In genomic region chr11:70668771-70669505, GRCm38 (mm10) we compare ENCODE assay signal across 8 mouse cellular contexts. TPM values are rescaled to one million over a fixed set of nuclear protein-coding genes. Genes with fewer than 3 reads are reported as not detected.
DNase-seq lines count a peak whose midpoint lies in the region; ATAC-seq lines count a peak whose summit lies in the region.

Gene Spag7 (minus strand): TSS chr11:70669416.

- H3K4me1 ChIP-seq in heart, embryonic 10.5 days: peaks cover 42% of the 10 kb centered on the region
- peaks cover 35% of the 10 kb centered on the region for H3K4me1 ChIP-seq in kidney, embryonic 15.5 days

- H3K27me3 ChIP-seq in heart, embryonic 10.5 days (ENCODE audit: insufficient read depth, poor library complexity, severe bottlenecking): no peaks in the 10 kb centered on the region
- no peaks in the 10 kb centered on the region for H3K27me3 ChIP-seq in kidney, embryonic 15.5 days

- DNase-seq in B cell, adult 2 months: peak; percentile 91 to 93
- DNase-seq in brain, adult 2 months (ENCODE audit: low read depth, low spot score): peak; percentile 100
- DNase-seq in heart, embryonic 10.5 days (ENCODE audit: low spot score): peak; percentile 100
- DNase-seq in liver: peak; percentile 95
- DNase-seq in spleen, postnatal 4 days (ENCODE audit: low spot score in 2 of 2): peak; percentile 92

- H3K36me3 ChIP-seq in heart, embryonic 10.5 days: peaks cover 46% of the 10 kb centered on the region
- peaks cover 54% of the 10 kb centered on the region for H3K36me3 ChIP-seq in kidney, embryonic 15.5 days

- peak within 1 kb of the TSS; percentile 75 for H3K9ac ChIP-seq in kidney, embryonic 15.5 days

- H3K4me3 ChIP-seq in heart, embryonic 10.5 days: peak within 1 kb of the TSS; percentile 77
- peak within 1 kb of the TSS; percentile 82 for H3K4me3 ChIP-seq in kidney, embryonic 15.5 days (replicated peaks)

- H3K9me3 ChIP-seq in heart, embryonic 10.5 days: no peaks in the 10 kb centered on the region
- no peaks in the 10 kb centered on the region for H3K9me3 ChIP-seq in kidney, embryonic 15.5 days (replicated peaks)

- H3K4me2 ChIP-seq in kidney, embryonic 15.5 days: peak within 1 kb of the TSS; percentile 91

- WGBS in heart, embryonic 10.5 days: under 1% methylated on average over 44 of the region's 44 CpGs
- WGBS in kidney, embryonic 15.5 days: under 1% methylated on average over 44 of the region's 44 CpGs

- peak; percentile 88 for ATAC-seq in erythroblast, adult 5-6 weeks (replicated peaks; ENCODE audit: low FRiP score, poor library complexity, severe bottlenecking)
- peak; percentile 97 for ATAC-seq in kidney, embryonic 15.5 days (replicated peaks; ENCODE audit: low FRiP score)
- peak; percentile 88 for ATAC-seq in monocyte, adult 5-6 weeks (replicated peaks; ENCODE audit: insufficient number of reproducible peaks, low FRiP score, low TSS enrichment, poor library complexity, severe bottlenecking)

- peak within 1 kb of the TSS; percentile 96 for H3K27ac ChIP-seq in heart, embryonic 10.5 days
- peak within 1 kb of the TSS; percentile 100 for H3K27ac ChIP-seq in kidney, embryonic 15.5 days

RNA-seq across cellular contexts. Expression of gene Spag7, which starts in this region (rescaled TPM):
- total RNA-seq in erythroblast, adult 5-6 weeks (2015; ENCODE audit: low replicate concordance): 10.6 and 31.3 TPM in 2 replicates
- total RNA-seq in erythroblast, adult 5-6 weeks (2017; ENCODE audit: low replicate concordance): 21.4 and 25.6 TPM in 2 replicates
- polyA plus RNA-seq in heart, embryonic 10.5 days (2016; fragmentation: Nextera tagmentation; extraction: Ambion mirVana): 204 and 209 TPM in 2 replicates
- polyA plus RNA-seq in kidney, embryonic 15.5 days (2015; fragmentation: Nextera tagmentation; extraction: Ambion mirVana): 181 and 202 TPM in 2 replicates
- 49.1 to 78.2 TPM (median 76.7 TPM) in 3 replicates for total RNA-seq in monocyte, adult 5-6 weeks (2017)

Comparison
In these comparisons a context has a peak if more than half of its experiments do, and no peak if none do; other contexts are left out.
1. Peak in every context shown above with its lines: DNase-seq, ATAC-seq, H3K4me3 ChIP-seq and H3K27ac ChIP-seq.